Mouse (Mus musculus) heart, embryonic 14.5 days (tissue): ENCODE results near the gene Unc45a. TPM values are rescaled to one million over a fixed set of nuclear protein-coding genes. Genes with fewer than 3 reads are reported as not detected.
A peak's percentile ranks its signal among the peaks of the same experiment; 100 is the strongest.

ENCODE experiments used
- ATAC-seq: fragments of 200-750 bp; cut with Nextera tagmentation; 2 replicates; pipeline ENCODE4 v1.8.0; 2017; ENCODE audit warnings: low read depth, moderate TSS enrichment; ENCODE audit not compliant: insufficient number of reproducible peaks, insufficient read depth, low FRiP score
- H3K27ac ChIP-seq, 2 experiments: fragments of 200-500 bp in 1 of 2; fragments of 300-500 bp in 1 of 2; sonication (generic) in 1 of 2; replicated peaks in 1 of 2; 2 replicates each; pipeline ENCODE4 v1.5.1; 2012 to 2014; ENCODE audit warnings: low read depth in 2 of 2, low read length in 2 of 2, control low read depth in 1 of 2, mild to moderate bottlenecking in 1 of 2, mixed read lengths in 1 of 2; ENCODE audit not compliant: control insufficient read depth in 1 of 2, insufficient read depth in 1 of 2
- H3K27me3 ChIP-seq: fragments of 300-500 bp; sonication (generic); 2 replicates; pipeline ENCODE4 v1.6.1; 2014; ENCODE audit warnings: mild to moderate bottlenecking, low read length, control low read depth; ENCODE audit not compliant: control insufficient read depth, insufficient read depth
- H3K36me3 ChIP-seq: fragments of 300-500 bp; sonication (generic); 2 replicates; pipeline ENCODE4 v1.6.1; 2014; ENCODE audit warnings: mild to moderate bottlenecking, control low read depth, low read length, mixed read lengths; ENCODE audit not compliant: control insufficient read depth, insufficient read depth
- H3K4me1 ChIP-seq, 2 experiments: fragments of 200-500 bp in 1 of 2; fragments of 300-500 bp in 1 of 2; sonication (generic) in 1 of 2; 2 replicates each; pipeline ENCODE4 v1.6.1; 2012 to 2014; ENCODE audit warnings: low read length in 2 of 2, control low read depth in 1 of 2, mixed read lengths in 1 of 2; ENCODE audit not compliant: control insufficient read depth in 2 of 2, insufficient read depth in 2 of 2
- H3K4me2 ChIP-seq: fragments of 300-500 bp; sonication (generic); 2 replicates; pipeline ENCODE4 v1.6.1; 2014; ENCODE audit warnings: mild to moderate bottlenecking, low read length
- H3K4me3 ChIP-seq, 2 experiments: fragments of 200-500 bp in 1 of 2; fragments of 300-500 bp in 1 of 2; sonication (generic) in 1 of 2; 2 replicates each; pipeline ENCODE4 v1.5.1; 2012 to 2014; ENCODE audit warnings: low read length in 2 of 2, mild to moderate bottlenecking in 2 of 2, control low read depth in 1 of 2, low read depth in 1 of 2, moderate library complexity in 1 of 2; ENCODE audit not compliant: control insufficient read depth in 1 of 2, insufficient read depth in 1 of 2
- H3K9ac ChIP-seq: fragments of 300-500 bp; sonication (generic); 2 replicates; pipeline ENCODE4 v1.6.1; 2014; ENCODE audit warnings: mild to moderate bottlenecking, low read length
- H3K9me3 ChIP-seq: fragments of 300-500 bp; sonication (generic); 2 replicates; pipeline ENCODE4 v1.6.1; 2016; ENCODE audit warnings: low read length, control low read depth; ENCODE audit not compliant: control insufficient read depth
- WGBS: fragments of 180-500 bp; shearing (Covaris S2); extraction: QIAGEN DNeasy Blood & Tissue Kit; methylation state at CpG from one replicate; pipeline ENCODE4 v1.1.7; 2014; 5-methylcytosine and 5-hydroxymethylcytosine counted together
- polyA plus RNA-seq: library from polyadenylated mRNA; unstranded; fragments of >200 nt; fragmentation: Nextera tagmentation; extraction: Ambion mirVana; gene quantifications from 2 replicates; pipeline ENCODE4 v1.2.1, GENCODE M21; 2014

Unc45a gene
- polyA plus RNA-seq, result 11.2 and 12.0 TPM in 2 replicates

DNA sequence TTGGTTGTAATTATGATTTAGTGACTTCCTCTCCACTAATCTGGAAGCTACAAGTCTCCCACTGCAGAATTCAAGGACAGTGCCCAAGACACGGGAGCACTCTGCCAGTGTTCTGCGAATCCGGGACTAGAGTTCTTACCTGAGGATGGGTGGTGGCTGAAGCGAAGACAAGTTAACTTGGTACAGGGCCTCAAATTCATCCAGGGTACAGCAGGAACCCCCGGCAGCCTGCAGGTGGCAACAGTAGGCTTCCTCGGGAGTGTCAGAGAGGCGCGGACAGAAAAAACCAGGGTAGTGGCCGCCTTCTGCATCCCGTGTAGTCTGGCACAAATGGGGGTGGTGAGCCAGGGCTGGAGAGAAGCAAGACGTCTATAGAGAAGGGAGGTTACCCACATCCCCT lies at the start of gene Unc45a:
TSS of gene Unc45a (minus strand) at position 213 of the 400 bp plus-strand sequence.
- 1% methylated on average over 11 of the region's 11 CpGs for WGBS
- H3K27me3 ChIP-seq, result no peaks in the 10 kb centered on the region
- peak within 1 kb of the TSS; percentile 90 to 94 for H3K27ac ChIP-seq
- H3K36me3 ChIP-seq, result peaks cover 21% of the 10 kb centered on the region
- H3K4me3 ChIP-seq, result peak within 1 kb of the TSS; percentile 62 to 82
- ATAC-seq, result peak; percentile 55
- H3K4me1 ChIP-seq, result peaks cover 22 to 33% of the 10 kb centered on the region in 2 experiments
- H3K9ac ChIP-seq, result peak within 1 kb of the TSS; percentile 70
- H3K4me2 ChIP-seq, result peak within 1 kb of the TSS; percentile 69
- H3K9me3 ChIP-seq, result no peaks in the 10 kb centered on the region

DNA sequence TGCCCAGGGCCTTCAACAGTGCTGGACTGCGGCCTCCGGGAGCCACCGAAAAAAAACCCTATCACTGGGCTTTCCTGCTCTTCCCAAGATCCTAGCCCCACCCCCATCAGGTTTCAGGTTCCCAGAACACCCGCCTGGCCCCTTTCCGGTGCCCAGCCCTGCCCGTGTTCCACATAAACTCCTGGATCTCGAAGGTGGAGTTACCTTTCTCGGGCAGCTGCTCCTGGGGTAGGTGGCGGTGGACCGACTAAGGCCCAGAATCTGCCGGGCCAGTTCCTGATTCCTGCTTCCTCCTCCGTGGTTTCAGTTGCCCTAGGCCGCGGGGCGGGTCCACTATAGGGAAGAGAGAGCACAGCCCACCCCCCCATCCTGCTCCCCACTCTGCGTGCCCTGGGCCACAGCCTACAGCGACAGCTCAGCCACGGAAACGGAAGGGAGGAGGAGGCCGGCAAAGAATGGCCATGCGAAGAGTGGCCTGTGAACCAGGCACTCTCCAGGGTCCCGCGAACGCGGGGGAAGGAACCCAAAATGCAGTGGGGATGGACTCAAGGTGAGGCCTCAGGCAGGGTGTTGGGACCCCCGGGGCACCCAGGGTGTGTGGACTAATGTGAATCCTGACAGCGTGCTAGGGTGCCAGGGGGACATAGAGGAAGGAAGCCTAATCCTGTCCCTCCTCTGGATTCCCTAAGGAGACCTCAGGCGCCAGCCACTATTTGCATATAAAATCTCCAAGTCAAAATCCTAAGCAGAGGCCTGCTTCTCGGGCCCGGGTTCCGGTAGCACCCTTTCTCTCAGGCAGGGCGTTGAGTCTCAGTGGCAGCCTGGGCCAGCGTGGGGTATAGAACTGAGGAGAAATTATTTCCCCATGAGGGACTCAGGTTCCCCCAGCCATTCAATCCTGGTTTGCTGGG lies 47.1 kb upstream of the Unc45a start, which contains the start of gene Fes:
TSS of gene Fes (minus strand) at position 314 of the 911 bp plus-strand sequence.
- H3K4me2 ChIP-seq, result peak within 1 kb of the TSS; percentile 73
- H3K9me3 ChIP-seq, result no peaks in the 10 kb centered on the region
- H3K27ac ChIP-seq, result peak within 1 kb of the TSS; percentile 57 to 80
- peak within 1 kb of the TSS; percentile 41 to 44 for H3K4me3 ChIP-seq
- peaks cover 5 to 21% of the 10 kb centered on the region in 2 experiments; a peak in 3 of 4 replicates for H3K4me1 ChIP-seq
- no peaks in the 10 kb centered on the region for H3K27me3 ChIP-seq
- ATAC-seq, result peak; percentile 51
- 11% methylated on average over 33 of the region's 33 CpGs for WGBS
- H3K36me3 ChIP-seq, result peaks cover 39% of the 10 kb centered on the region
- H3K9ac ChIP-seq, result peak within 1 kb of the TSS; percentile 75

DNA sequence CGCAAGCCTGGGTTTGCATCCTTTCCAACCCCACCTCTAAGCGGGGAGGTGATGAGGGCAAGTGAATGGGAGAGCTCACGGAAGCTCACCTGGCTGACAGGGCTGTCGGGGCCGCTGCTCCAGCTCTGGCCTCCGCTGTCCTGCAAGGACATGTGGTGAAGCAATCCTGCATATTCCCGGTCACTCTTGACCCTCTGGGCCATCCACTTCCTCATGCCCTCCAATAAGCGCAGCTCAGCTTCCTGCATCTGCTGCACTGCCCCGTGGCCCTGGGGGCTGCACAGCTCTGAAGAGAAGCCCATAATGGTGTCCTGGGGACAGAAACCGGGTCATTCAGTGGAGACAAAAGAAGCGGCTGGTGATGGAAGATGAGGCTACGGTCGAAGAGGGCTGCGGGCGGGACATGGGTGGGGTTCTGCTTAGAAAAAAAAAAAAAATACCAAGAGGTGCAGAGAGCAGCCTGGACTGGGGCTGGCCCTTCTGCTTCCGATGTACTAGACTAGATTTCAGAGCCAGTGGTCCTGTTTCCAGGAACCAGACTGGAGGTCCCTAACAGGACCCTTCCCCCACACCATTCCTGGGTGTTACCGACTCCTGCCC lies 46.3 kb upstream of the Unc45a start:
- 0 out of 2 replicates have a peak, but pooled peaks have one; percentile 27 for ATAC-seq
- Histone ChIP-seq H3K4me3 (peak overlapping the region; percentile 41 to 44), H3K27me3 (no peaks in the 10 kb centered on the region), H3K9ac (peak overlapping the region; percentile 75), H3K27ac (peak overlapping the region; percentile 57 to 80), H3K4me1 (peaks cover 5 to 21% of the 10 kb centered on the region in 2 experiments; a peak in 3 of 4 replicates), H3K4me2 (peak overlapping the region; percentile 73), H3K9me3 (no peaks in the 10 kb centered on the region), H3K36me3 (peaks cover 39% of the 10 kb centered on the region)
- 36% methylated on average over 17 of the region's 17 CpGs for WGBS

DNA sequence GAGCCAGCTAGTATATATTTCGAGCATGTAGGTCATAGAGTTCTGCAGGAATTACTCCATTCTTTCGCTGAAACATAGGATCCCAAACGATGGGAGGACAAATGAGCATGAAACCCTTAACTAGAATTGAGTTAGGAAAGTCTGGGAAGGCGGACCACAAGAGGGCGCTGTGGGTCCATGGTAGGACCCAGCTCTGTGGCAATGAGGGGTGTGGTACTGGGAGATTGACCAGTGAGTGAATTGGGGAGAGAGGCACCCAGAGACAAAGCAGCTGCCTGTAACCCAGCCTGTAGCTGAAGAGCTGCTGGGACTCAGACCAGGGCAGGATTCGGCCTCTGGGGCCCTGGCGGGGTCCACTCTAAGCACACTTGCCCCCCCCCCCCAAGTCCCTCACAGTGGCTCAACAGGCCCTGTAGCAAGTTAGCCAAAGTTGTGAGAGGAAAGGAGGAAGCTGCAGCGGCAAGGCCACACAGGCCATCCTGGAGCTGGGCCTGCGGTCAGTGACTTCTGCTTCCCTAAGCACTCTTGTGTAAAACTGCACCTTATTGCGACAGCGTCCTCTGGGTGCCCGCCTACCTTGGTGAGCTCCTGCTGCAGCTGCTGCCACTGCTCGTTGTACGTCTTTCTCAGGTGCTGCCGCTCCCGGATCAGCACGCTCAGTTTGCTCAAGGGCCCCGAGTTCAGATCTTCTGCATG lies 45.6 kb upstream of the Unc45a start:
- Histone ChIP-seq H3K9me3 (no peaks in the 10 kb centered on the region), H3K27me3 (no peaks in the 10 kb centered on the region), H3K4me1 (peaks cover 5 to 21% of the 10 kb centered on the region in 2 experiments; a peak in 3 of 4 replicates), H3K27ac (peak overlapping the region; percentile 21 to 80), H3K9ac (peak overlapping the region; percentile 75), H3K36me3 (peaks cover 38% of the 10 kb centered on the region), H3K4me2 (peak overlapping the region; percentile 73), H3K4me3 (peak overlapping the region; percentile 41 to 44)
- WGBS, result 31% methylated on average over 16 of the region's 18 CpGs
- peak; percentile 40; the same call in 1 of the 2 replicates for ATAC-seq

DNA sequence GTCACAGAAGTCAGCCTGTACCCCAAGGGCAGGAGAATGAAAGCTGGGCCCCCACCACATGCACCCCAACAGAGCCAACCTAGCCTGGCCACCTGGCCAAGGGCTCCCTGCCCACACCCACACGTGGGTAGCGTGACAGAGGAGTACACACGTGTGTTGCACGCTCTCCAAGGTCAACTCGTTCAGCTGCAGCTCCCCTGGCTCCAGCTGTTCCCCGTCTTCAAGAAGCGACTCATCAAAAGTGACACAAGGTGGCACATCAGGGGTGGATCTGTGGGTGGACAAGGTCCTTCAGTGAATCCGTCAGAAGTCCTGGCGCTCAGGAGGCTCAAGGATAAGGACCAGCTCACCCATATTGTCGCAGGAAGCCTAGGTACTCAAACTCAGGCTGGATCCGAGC lies 42.1 kb upstream of the Unc45a start:
- H3K27ac ChIP-seq, result no peak overlapping the region
- H3K4me3 ChIP-seq, result no peak overlapping the region
- peaks cover 40% of the 10 kb centered on the region for H3K36me3 ChIP-seq
- no peak overlapping the region for H3K4me2 ChIP-seq
- ATAC-seq, result no peak
- 78% methylated on average over 11 of the region's 11 CpGs for WGBS
- H3K27me3 ChIP-seq, result no peaks in the 10 kb centered on the region
- H3K4me1 ChIP-seq, result peaks cover 5 to 17% of the 10 kb centered on the region in 2 experiments; a peak in 3 of 4 replicates
- no peaks in the 10 kb centered on the region for H3K9me3 ChIP-seq
- H3K9ac ChIP-seq, result no peak overlapping the region

DNA sequence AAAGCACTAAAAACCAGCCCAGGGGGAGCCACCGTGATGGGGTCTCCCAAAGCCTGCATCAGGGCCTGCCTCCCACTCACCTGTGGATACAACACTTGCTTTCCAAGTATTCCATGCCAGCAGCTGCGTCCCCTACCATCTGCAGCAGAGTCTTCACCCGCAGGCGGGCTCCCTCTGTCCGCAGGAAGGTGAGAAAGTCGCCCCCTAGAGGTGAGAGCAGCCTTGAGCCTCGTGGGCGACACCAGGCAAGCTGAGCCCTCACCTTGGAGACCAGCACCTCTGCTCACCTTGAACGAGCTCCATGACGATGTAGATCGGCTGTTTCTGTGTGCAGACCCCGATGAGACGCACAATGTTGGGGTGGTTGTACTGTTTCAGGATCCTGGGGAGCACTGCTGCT lies 38.7 kb upstream of the Unc45a start:
- no peak for ATAC-seq
- 58% methylated on average over 13 of the region's 13 CpGs for WGBS
- H3K4me2 ChIP-seq, result no peak overlapping the region
- H3K9ac ChIP-seq, result no peak overlapping the region
- peaks cover 0 to 3% of the 10 kb centered on the region in 2 experiments; a peak in 1 of 4 replicates for H3K4me1 ChIP-seq
- H3K27ac ChIP-seq, result no peak overlapping the region
- no peak overlapping the region for H3K4me3 ChIP-seq
- H3K27me3 ChIP-seq, result no peaks in the 10 kb centered on the region
- no peaks in the 10 kb centered on the region for H3K9me3 ChIP-seq
- peaks cover 40% of the 10 kb centered on the region for H3K36me3 ChIP-seq

DNA sequence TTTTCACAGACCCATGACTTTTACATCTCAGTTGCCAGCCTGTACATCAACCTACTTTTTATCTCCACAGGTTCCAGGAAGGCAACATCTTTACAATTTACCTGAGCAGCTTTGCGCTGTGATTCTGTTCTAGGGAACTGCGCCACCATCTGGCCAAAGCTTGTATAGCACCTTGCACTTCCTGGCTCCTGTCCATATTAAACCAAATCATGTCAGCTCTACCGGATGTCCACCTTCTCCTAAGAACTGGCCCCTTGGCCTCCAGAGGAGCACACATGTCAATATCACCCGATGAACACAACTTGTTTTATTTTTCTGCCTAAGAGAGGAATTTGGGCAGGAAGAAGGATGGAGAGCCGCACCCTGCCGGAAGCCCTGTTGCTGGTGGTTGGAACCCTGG lies 36.7 kb upstream of the Unc45a start:
- Histone ChIP-seq H3K9ac (no peak overlapping the region), H3K36me3 (peaks cover 28% of the 10 kb centered on the region), H3K4me2 (no peak overlapping the region), H3K27me3 (no peaks in the 10 kb centered on the region), H3K4me1 (peaks cover 0 to 3% of the 10 kb centered on the region in 2 experiments; a peak in 1 of 4 replicates), H3K4me3 (no peak overlapping the region), H3K9me3 (no peaks in the 10 kb centered on the region), H3K27ac (no peak overlapping the region)
- no peak for ATAC-seq
- WGBS, result 25% methylated on average over 6 of the region's 6 CpGs
